Mouse (Mus musculus) midbrain, embryonic 14.5 days (tissue): ENCODE measurements around the gene Cd4. TPM values are rescaled to one million over a fixed set of nuclear protein-coding genes. Genes with fewer than 3 reads are reported as not detected.

ENCODE experiments used
- ATAC-seq: fragments of 200-750 bp; cut with Nextera tagmentation; 2 replicates; pipeline ENCODE4 v1.8.0; 2017; ENCODE audit warnings: moderate number of reproducible peaks, moderate library complexity; ENCODE audit not compliant: low FRiP score, low TSS enrichment
- DNase-seq: peaks from one replicate; pipeline ENCODE4 v3.0.0-alpha.2; 2015
- H3K27ac ChIP-seq: fragments of 300-500 bp; sonication (generic); replicated peaks from 2 replicates; pipeline ENCODE4 v1.5.1; 2014; ENCODE audit warnings: mild to moderate bottlenecking, low read depth, low read length, moderate library complexity
- H3K27me3 ChIP-seq: fragments of 300-500 bp; sonication (generic); 2 replicates; pipeline ENCODE4 v1.6.1; 2014; ENCODE audit warnings: low read length, control low read depth, mixed read lengths; ENCODE audit not compliant: control insufficient read depth, insufficient read depth
- H3K36me3 ChIP-seq: fragments of 300-500 bp; sonication (generic); 2 replicates; pipeline ENCODE4 v1.6.1; 2014; ENCODE audit warnings: low read length, control low read depth; ENCODE audit not compliant: control insufficient read depth, insufficient read depth
- H3K4me1 ChIP-seq: fragments of 300-500 bp; sonication (generic); 2 replicates; pipeline ENCODE4 v1.6.1; 2014; ENCODE audit warnings: mild to moderate bottlenecking, antibody characterized with exemption, low read length, control low read depth; ENCODE audit not compliant: control insufficient read depth, insufficient read depth
- H3K4me2 ChIP-seq: fragments of 300-500 bp; sonication (generic); 2 replicates; pipeline ENCODE4 v1.6.1; 2014; ENCODE audit warnings: mild to moderate bottlenecking, low read length, moderate library complexity
- H3K4me3 ChIP-seq: fragments of 300-500 bp; sonication (generic); replicated peaks from 2 replicates; pipeline ENCODE4 v1.5.1; 2014; ENCODE audit warnings: low read depth, low read length
- H3K9ac ChIP-seq: fragments of 300-500 bp; sonication (generic); replicated peaks from 2 replicates; pipeline ENCODE4 v1.6.1; 2014; ENCODE audit warnings: mild to moderate bottlenecking, low read length, moderate library complexity
- H3K9me3 ChIP-seq: fragments of 300-500 bp; sonication (generic); 2 replicates; pipeline ENCODE4 v1.6.1; 2016; ENCODE audit warnings: low read length, control low read depth, mixed read lengths; ENCODE audit not compliant: control insufficient read depth
- WGBS: fragments of 180-500 bp; shearing (Covaris S2); extraction: QIAGEN DNeasy Blood & Tissue Kit; methylation state at CpG from one replicate; pipeline ENCODE4 v1.1.7; 2014; 5-methylcytosine and 5-hydroxymethylcytosine counted together
- polyA plus RNA-seq: library from polyadenylated mRNA; unstranded; fragments of >200 nt; fragmentation: Nextera tagmentation; extraction: Ambion mirVana; gene quantifications from 2 replicates; pipeline ENCODE4 v1.2.1, GENCODE M21; 2014

Cd4 gene
- polyA plus RNA-seq, 1 experiment from 2014 or later, result 0.11 TPM

GRCm38 (mm10) chr6:124911533-124912218 lies 23.7 kb upstream of the Cd4 start, which contains the start of gene Lag3:
Gene Lag3 (minus strand): TSS chr6:124911705.
- no peak for ATAC-seq
- Histone ChIP-seq H3K27ac (no peak within 1 kb of the TSS), H3K4me1 (peaks cover 37% of the 10 kb centered on the region), H3K4me3 (no peak within 1 kb of the TSS), H3K9ac (no peak within 1 kb of the TSS), H3K27me3 (0 out of 2 replicates have a peak, but pooled peaks cover 4% of the 10 kb centered on the region), H3K36me3 (peaks cover 30% of the 10 kb centered on the region), H3K4me2 (no peak within 1 kb of the TSS), H3K9me3 (no peaks in the 10 kb centered on the region)
- DNase-seq, result no peak
- WGBS, result 20% methylated on average over 13 of the region's 13 CpGs

DNA sequence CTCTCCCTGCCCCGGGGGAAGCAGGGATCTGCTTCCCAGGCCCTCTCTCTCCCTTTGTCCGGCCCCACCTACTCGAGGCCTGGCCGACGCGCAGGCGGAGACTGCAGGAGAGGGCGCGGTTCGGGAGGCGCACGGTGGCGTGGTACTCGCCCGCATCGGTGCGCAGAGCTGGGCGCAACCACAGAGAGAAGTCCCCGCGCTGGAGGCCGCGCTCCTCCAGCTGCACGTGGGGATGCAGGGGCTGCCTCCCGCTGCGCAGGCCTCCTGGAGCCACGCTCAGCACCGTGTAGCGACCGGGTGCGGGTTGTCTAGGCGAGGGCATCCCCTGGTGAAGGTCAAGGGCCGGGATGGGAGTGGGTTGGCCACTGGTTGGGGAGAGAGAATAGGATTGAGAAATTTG lies 22.0 kb upstream of the Cd4 start:
- Histone ChIP-seq H3K9me3 (no peaks in the 10 kb centered on the region), H3K27me3 (0 out of 2 replicates have a peak, but pooled peaks cover 4% of the 10 kb centered on the region), H3K27ac (no peak overlapping the region), H3K4me3 (0 out of 2 replicates have a peak overlapping the region, but pooled peaks have one; percentile 1), H3K9ac (peak overlapping the region; percentile 43), H3K36me3 (peaks cover 30% of the 10 kb centered on the region), H3K4me2 (peak overlapping the region; percentile 46), H3K4me1 (peaks cover 36% of the 10 kb centered on the region)
- 3% methylated on average over 32 of the region's 32 CpGs for WGBS
- DNase-seq, result peak; percentile 59
- ATAC-seq, result peak; percentile 21; the same call in 1 of the 2 replicates

GRCm38 (mm10) chr6:124907767-124908166 lies 19.7 kb upstream of the Cd4 start:
- H3K27ac ChIP-seq, result no peak overlapping the region
- WGBS, result 83% methylated on average over 1 of the region's 1 CpGs
- DNase-seq, result no peak
- 0 out of 2 replicates have a peak, but pooled peaks cover 4% of the 10 kb centered on the region for H3K27me3 ChIP-seq
- H3K36me3 ChIP-seq, result peaks cover 8% of the 10 kb centered on the region
- ATAC-seq, result no peak
- no peak overlapping the region for H3K9ac ChIP-seq
- H3K4me2 ChIP-seq, result no peak overlapping the region
- no peak overlapping the region for H3K4me3 ChIP-seq
- H3K9me3 ChIP-seq, result no peaks in the 10 kb centered on the region
- peaks cover 35% of the 10 kb centered on the region for H3K4me1 ChIP-seq

DNA sequence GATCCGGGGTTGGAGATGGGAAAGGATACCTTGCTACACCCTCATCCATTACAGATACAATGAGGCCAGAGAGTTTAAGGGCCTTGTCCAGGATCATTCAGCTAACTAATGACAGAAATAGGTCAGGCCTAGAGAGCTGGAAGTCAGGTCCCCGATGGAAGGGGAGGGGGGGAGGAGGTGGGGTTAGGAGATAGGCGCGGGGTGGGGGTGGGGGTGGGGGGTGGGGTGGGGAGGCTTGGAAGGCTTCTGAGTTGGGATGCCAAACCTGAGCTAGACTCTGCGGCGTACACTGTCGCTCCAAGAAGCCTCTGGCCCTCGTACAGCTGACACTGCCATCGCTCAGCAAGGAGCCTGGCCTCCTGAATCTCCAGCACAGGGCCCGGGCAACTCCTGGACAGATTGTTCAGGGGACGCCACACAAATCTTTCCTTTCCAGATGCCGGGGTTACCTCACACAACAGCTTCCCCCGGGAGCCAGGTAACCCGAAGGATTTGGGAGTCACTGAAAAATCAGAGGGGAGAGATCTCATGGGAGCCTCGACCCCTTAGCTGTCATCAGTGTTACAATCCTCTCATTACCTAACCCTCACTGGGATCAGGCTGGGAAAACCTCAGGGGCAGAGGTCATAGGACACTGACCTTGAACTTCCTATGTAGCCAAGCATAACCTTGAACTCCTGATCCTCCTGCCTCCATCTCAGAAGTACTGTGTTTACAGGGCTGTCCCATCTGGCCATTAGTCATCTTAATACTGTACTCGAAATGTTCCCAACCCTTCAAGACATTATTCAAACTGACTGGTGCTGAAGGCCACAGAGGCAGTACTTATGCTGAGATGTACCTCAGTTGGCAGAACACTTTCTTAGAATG lies 17.2 kb upstream of the Cd4 start:
- Histone ChIP-seq H3K36me3 (0 out of 2 replicates have a peak, but pooled peaks cover 3% of the 10 kb centered on the region), H3K4me2 (peak overlapping the region; percentile 82), H3K9me3 (no peaks in the 10 kb centered on the region), H3K27me3 (0 out of 2 replicates have a peak, but pooled peaks cover 4% of the 10 kb centered on the region), H3K27ac (peak overlapping the region; percentile 99), H3K4me1 (peaks cover 28% of the 10 kb centered on the region), H3K4me3 (peak overlapping the region; percentile 39), H3K9ac (peak overlapping the region; percentile 62)
- 26% methylated on average over 15 of the region's 16 CpGs for WGBS
- DNase-seq (no peak), ATAC-seq (no peak)

DNA sequence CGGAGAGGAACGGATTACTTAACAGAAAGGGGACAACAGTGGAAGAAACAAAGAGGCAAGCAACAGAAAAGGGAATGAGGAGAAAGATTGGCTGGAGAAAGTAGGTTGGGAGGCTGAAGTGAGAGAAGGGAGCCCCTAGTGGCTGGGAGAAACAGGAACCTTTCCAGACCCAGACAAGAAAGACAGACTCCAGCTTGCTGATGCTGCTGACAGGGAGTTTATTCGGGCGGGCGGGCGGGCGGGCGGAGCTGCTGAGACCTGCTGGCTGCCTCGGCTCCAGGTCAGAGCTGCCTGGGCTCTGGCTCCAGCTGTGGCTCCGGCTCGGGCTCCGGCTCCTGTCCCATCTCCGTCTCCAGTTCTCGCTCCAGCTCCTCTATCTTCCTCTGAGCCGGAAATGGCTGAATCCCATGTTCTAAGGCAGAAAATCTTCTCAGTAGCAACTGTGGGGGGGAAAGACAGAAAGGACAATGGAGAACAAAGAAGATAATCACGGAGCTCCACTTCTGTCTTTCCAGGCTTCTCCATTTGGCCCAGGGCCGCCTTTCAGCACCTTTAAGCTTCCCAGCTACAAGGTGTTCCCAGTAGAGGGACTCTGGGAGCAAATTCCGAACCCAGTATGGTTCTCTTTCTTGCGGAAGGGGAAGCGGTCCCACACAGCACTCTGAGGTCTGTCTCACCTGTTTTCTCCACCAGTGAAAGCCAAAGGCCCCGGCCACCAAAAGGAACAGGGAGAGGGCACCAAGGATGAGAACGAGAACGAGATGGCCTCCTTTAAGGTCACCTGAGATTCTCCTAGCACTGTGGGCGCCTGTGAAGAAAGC lies 16.4 kb upstream of the Cd4 start:
- peak; percentile 89 for DNase-seq
- Histone ChIP-seq H3K9me3 (no peaks in the 10 kb centered on the region), H3K36me3 (0 out of 2 replicates have a peak, but pooled peaks cover 3% of the 10 kb centered on the region), H3K4me3 (peak overlapping the region; percentile 39), H3K4me2 (peak overlapping the region; percentile 82), H3K4me1 (peaks cover 19% of the 10 kb centered on the region), H3K27ac (peak overlapping the region; percentile 99), H3K9ac (peak overlapping the region; percentile 62), H3K27me3 (0 out of 2 replicates have a peak, but pooled peaks cover 4% of the 10 kb centered on the region)
- peak; percentile 66 for ATAC-seq
- 5% methylated on average over 24 of the region's 24 CpGs for WGBS

GRCm38 (mm10) chr6:124903580-124904151 lies 15.6 kb upstream of the Cd4 start:
- DNase-seq (peak; percentile 96), ATAC-seq (peak; percentile 86)
- peak overlapping the region; percentile 62 for H3K9ac ChIP-seq
- H3K9me3 ChIP-seq, result no peaks in the 10 kb centered on the region
- H3K4me2 ChIP-seq, result peak overlapping the region; percentile 82
- H3K27me3 ChIP-seq, result 0 out of 2 replicates have a peak, but pooled peaks cover 4% of the 10 kb centered on the region
- 0 out of 2 replicates have a peak, but pooled peaks cover 3% of the 10 kb centered on the region for H3K36me3 ChIP-seq
- peak overlapping the region; percentile 99 for H3K27ac ChIP-seq
- peak overlapping the region; percentile 39 for H3K4me3 ChIP-seq
- under 1% methylated on average over 23 of the region's 23 CpGs for WGBS
- peaks cover 19% of the 10 kb centered on the region for H3K4me1 ChIP-seq

DNA sequence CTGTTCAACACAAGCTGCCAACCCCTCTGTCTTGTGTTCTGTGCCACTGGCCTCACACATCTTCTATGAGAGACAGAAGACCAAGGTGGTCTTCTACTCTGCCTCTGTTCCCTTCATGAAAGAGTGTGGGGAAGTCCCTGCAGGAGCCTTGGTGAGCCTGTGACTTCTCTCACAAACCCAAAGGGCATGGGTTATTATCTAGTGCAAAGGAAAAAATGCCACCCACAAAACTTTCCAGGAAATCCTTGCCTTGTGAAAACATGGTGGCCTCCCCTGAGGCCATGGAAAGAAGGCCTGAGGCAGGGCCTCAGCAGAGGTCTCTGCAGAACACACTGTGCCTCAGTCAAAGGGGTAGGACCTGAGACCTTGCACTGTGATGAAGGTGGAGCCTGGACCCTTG lies 13.8 kb upstream of the Cd4 start:
- ATAC-seq, result no peak
- Histone ChIP-seq H3K27me3 (no peaks in the 10 kb centered on the region), H3K36me3 (no peaks in the 10 kb centered on the region), H3K4me2 (no peak overlapping the region), H3K4me1 (peaks cover 19% of the 10 kb centered on the region), H3K9me3 (no peaks in the 10 kb centered on the region), H3K27ac (no peak overlapping the region), H3K4me3 (no peak overlapping the region), H3K9ac (no peak overlapping the region)
- DNase-seq, result no peak
